Mouse (Mus musculus): ENCODE data around the gene C5ar2. TPM values are rescaled to one million over a fixed set of nuclear protein-coding genes. Genes with fewer than 3 reads are reported as not detected.

The C5ar2 gene
- total RNA-seq, 1 experiment: 0.13 TPM

- H3K36me3 ChIP-seq (ENCODE audit: control insufficient read depth, insufficient read depth, low read length, poor library complexity, severe bottlenecking): no peaks in the 10 kb centered on the region
- TF ChIP-seq MAFK (IDR thresholded peaks at IDR 0.05; ENCODE audit: insufficient read depth, low read depth, low read length): no peak
- no peak for TF ChIP-seq ZNF384 (IDR thresholded peaks at IDR 0.05; ENCODE audit: low read depth, low read length)
- TF ChIP-seq HCFC1 (IDR thresholded peaks at IDR 0.05; ENCODE audit: borderline replicate concordance, insufficient read depth, low read length): no peak
- no peak for TF ChIP-seq CHD2 (IDR thresholded peaks at IDR 0.05; ENCODE audit: low read depth, low read length)
- TF ChIP-seq ZC3H11A (IDR thresholded peaks at IDR 0.05; ENCODE audit: borderline replicate concordance, low read depth, low read length): no peak
- no peak overlapping the region for H3K4me3 ChIP-seq (ENCODE audit: insufficient read depth in 1 of 2, low read depth in 1 of 2, low read length in 2 of 2, poor library complexity in 1 of 2, severe bottlenecking in 1 of 2)
- H3K9me3 ChIP-seq (ENCODE audit: control insufficient read depth, insufficient read depth, low read depth, low read length): no peaks in the 10 kb centered on the region
- peaks cover 0 to 9% of the 10 kb centered on the region in 2 experiments; a peak in 1 of 4 replicates for H3K4me1 ChIP-seq (ENCODE audit: control insufficient read depth in 2 of 2, insufficient read depth in 2 of 2, low read length in 2 of 2, poor library complexity in 1 of 2)
- DNase-seq (ENCODE audit: low read depth, low spot score): no peak
- no peak overlapping the region for H3K9ac ChIP-seq (ENCODE audit: insufficient read depth, low read depth, low read length, poor library complexity, severe bottlenecking)
- H3K27ac ChIP-seq (ENCODE audit: insufficient read depth, low read depth, low read length, poor library complexity, severe bottlenecking): no peak overlapping the region
- in situ Hi-C loops (cut with MboI; ENCODE audit: low sequenced_read_pairs in 2 of 2, unreplicated experiment in 2 of 2): loop anchor here in 1 of 2 experiments (10.0 kb wide), 1 partner anchor 59 kb away; no protein-coding TSS in a partner anchor
Observed at GRCm38 (mm10) chr7:16203505-16203903, 40.5 kb downstream of the C5ar2 start.

- DNase-seq (ENCODE audit: low read depth, low spot score): no peak
- Histone ChIP-seq H3K4me3 (ENCODE audit: insufficient read depth in 1 of 2, low read depth in 1 of 2, low read length in 2 of 2, poor library complexity in 1 of 2, severe bottlenecking in 1 of 2) (no peak overlapping the region), H3K9ac (ENCODE audit: insufficient read depth, low read depth, low read length, poor library complexity, severe bottlenecking) (no peak overlapping the region), H3K9me3 (ENCODE audit: control insufficient read depth, insufficient read depth, low read depth, low read length) (no peaks in the 10 kb centered on the region), H3K27ac (ENCODE audit: insufficient read depth, low read depth, low read length, poor library complexity, severe bottlenecking) (no peak overlapping the region), H3K36me3 (ENCODE audit: control insufficient read depth, insufficient read depth, low read length, poor library complexity, severe bottlenecking) (no peaks in the 10 kb centered on the region), H3K4me1 (ENCODE audit: control insufficient read depth in 2 of 2, insufficient read depth in 2 of 2, low read length in 2 of 2, poor library complexity in 1 of 2) (peaks cover 0 to 9% of the 10 kb centered on the region in 2 experiments; a peak in 1 of 4 replicates)
- TF ChIP-seq ZC3H11A (IDR thresholded peaks at IDR 0.05; ENCODE audit: borderline replicate concordance, low read depth, low read length) (no peak), MAFK (IDR thresholded peaks at IDR 0.05; ENCODE audit: insufficient read depth, low read depth, low read length) (no peak), HCFC1 (IDR thresholded peaks at IDR 0.05; ENCODE audit: borderline replicate concordance, insufficient read depth, low read length) (no peak), ZNF384 (IDR thresholded peaks at IDR 0.05; ENCODE audit: low read depth, low read length) (no peak), CHD2 (IDR thresholded peaks at IDR 0.05; ENCODE audit: low read depth, low read length) (no peak)
- in situ Hi-C loops (cut with MboI; ENCODE audit: low sequenced_read_pairs in 2 of 2, unreplicated experiment in 2 of 2): loop anchor here in 1 of 2 experiments (10.0 kb wide), 1 partner anchor 58 kb away; no protein-coding TSS in a partner anchor
Observed at GRCm38 (mm10) chr7:16202756-16203504, 41.0 kb downstream of the C5ar2 start.

GRCm38 (mm10) chr7:16201136-16201535 lies 42.8 kb downstream of the C5ar2 start:
- TF ChIP-seq MAFK (IDR thresholded peaks at IDR 0.05; ENCODE audit: insufficient read depth, low read depth, low read length) (no peak), CHD2 (IDR thresholded peaks at IDR 0.05; ENCODE audit: low read depth, low read length) (no peak), ZNF384 (IDR thresholded peaks at IDR 0.05; ENCODE audit: low read depth, low read length) (no peak), HCFC1 (IDR thresholded peaks at IDR 0.05; ENCODE audit: borderline replicate concordance, insufficient read depth, low read length) (no peak), ZC3H11A (IDR thresholded peaks at IDR 0.05; ENCODE audit: borderline replicate concordance, low read depth, low read length) (no peak)
- no peak overlapping the region for H3K4me3 ChIP-seq (ENCODE audit: insufficient read depth in 1 of 2, low read depth in 1 of 2, low read length in 2 of 2, poor library complexity in 1 of 2, severe bottlenecking in 1 of 2)
- peaks cover 4% of the 10 kb centered on the region; the same call in 1 of the 2 replicates for H3K36me3 ChIP-seq (ENCODE audit: control insufficient read depth, insufficient read depth, low read length, poor library complexity, severe bottlenecking)
- H3K27ac ChIP-seq (ENCODE audit: insufficient read depth, low read depth, low read length, poor library complexity, severe bottlenecking): no peak overlapping the region
- no peak for DNase-seq (ENCODE audit: low read depth, low spot score)
- no peaks in the 10 kb centered on the region for H3K9me3 ChIP-seq (ENCODE audit: control insufficient read depth, insufficient read depth, low read depth, low read length)
- peaks cover 0 to 14% of the 10 kb centered on the region in 2 experiments; a peak in 1 of 4 replicates for H3K4me1 ChIP-seq (ENCODE audit: control insufficient read depth in 2 of 2, insufficient read depth in 2 of 2, low read length in 2 of 2, poor library complexity in 1 of 2)
- no peak overlapping the region for H3K9ac ChIP-seq (ENCODE audit: insufficient read depth, low read depth, low read length, poor library complexity, severe bottlenecking)
- in situ Hi-C loops (cut with MboI; ENCODE audit: low sequenced_read_pairs in 2 of 2, unreplicated experiment in 2 of 2): loop anchor here in 1 of 2 experiments (10.0 kb wide), 1 partner anchor 56 kb away; no protein-coding TSS in a partner anchor

GRCm38 (mm10) chr7:16198540-16198939 lies 45.4 kb downstream of the C5ar2 start:
- no peak for DNase-seq (ENCODE audit: low read depth, low spot score)
- Histone ChIP-seq H3K9me3 (ENCODE audit: control insufficient read depth, insufficient read depth, low read depth, low read length) (no peaks in the 10 kb centered on the region), H3K9ac (ENCODE audit: insufficient read depth, low read depth, low read length, poor library complexity, severe bottlenecking) (no peak overlapping the region), H3K4me1 (ENCODE audit: control insufficient read depth in 2 of 2, insufficient read depth in 2 of 2, low read length in 2 of 2, poor library complexity in 1 of 2) (peaks cover 0 to 8% of the 10 kb centered on the region in 2 experiments; a peak in 1 of 4 replicates), H3K27ac (ENCODE audit: insufficient read depth, low read depth, low read length, poor library complexity, severe bottlenecking) (no peak overlapping the region), H3K4me3 (ENCODE audit: insufficient read depth in 1 of 2, low read depth in 1 of 2, low read length in 2 of 2, poor library complexity in 1 of 2, severe bottlenecking in 1 of 2) (no peak overlapping the region), H3K36me3 (ENCODE audit: control insufficient read depth, insufficient read depth, low read length, poor library complexity, severe bottlenecking) (peaks cover 4% of the 10 kb centered on the region; the same call in 1 of the 2 replicates)
- TF ChIP-seq CHD2 (IDR thresholded peaks at IDR 0.05; ENCODE audit: low read depth, low read length) (no peak), HCFC1 (IDR thresholded peaks at IDR 0.05; ENCODE audit: borderline replicate concordance, insufficient read depth, low read length) (no peak), ZNF384 (IDR thresholded peaks at IDR 0.05; ENCODE audit: low read depth, low read length) (no peak), MAFK (IDR thresholded peaks at IDR 0.05; ENCODE audit: insufficient read depth, low read depth, low read length) (no peak), ZC3H11A (IDR thresholded peaks at IDR 0.05; ENCODE audit: borderline replicate concordance, low read depth, low read length) (no peak)
- in situ Hi-C loops (cut with MboI; ENCODE audit: low sequenced_read_pairs in 2 of 2, unreplicated experiment in 2 of 2): no loop called here
